Mouse (Mus musculus): Measurements from ENCODE around the gene Hs2st1. TPM values are rescaled to one million over a fixed set of nuclear protein-coding genes. Genes with fewer than 3 reads are reported as not detected.

Gene Hs2st1
- polyA plus RNA-seq, 1 experiment from 2014 or later, result 13.7 TPM

DNA sequence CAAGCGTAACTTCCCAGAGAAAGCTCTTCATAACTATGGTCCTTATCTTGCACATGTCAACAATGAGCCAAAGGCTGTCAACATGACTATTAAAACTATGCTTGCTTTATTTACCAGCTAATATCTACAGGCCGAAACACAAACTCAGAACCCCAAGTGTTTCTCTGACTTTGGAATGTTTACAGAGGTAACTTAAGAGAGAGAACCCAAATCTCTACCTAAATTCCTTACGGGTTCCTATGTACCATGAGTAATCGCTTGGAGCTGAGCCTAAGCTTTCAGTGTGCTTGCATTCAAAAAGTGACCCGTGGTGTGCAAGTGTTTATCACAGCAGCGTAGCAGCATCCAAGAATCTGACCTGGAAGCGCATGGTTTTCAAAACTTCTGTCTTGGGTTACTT is 4.8 kb downstream of the Hs2st1 start:
- Histone ChIP-seq H3K27ac (ENCODE audit: low read depth) (no peak overlapping the region), H3K9me3 (ENCODE audit: control insufficient read depth, low read length) (no peaks in the 10 kb centered on the region), H3K27me3 (replicated peaks; ENCODE audit: control insufficient read depth, insufficient read depth, low read length) (no peaks in the 10 kb centered on the region), H3K4me3 (ENCODE audit: low read depth, low read length) (no peak overlapping the region), H3K9ac (ENCODE audit: low read length) (no peak overlapping the region), H3K36me3 (ENCODE audit: control insufficient read depth, insufficient read depth, low read length) (no peaks in the 10 kb centered on the region), H3K4me1 (replicated peaks; ENCODE audit: control insufficient read depth, insufficient read depth, low read length) (peaks cover 19% of the 10 kb centered on the region), H3K4me2 (ENCODE audit: low read length) (no peak overlapping the region)
- ATAC-seq (replicated peaks; ENCODE audit: low FRiP score, low TSS enrichment, low read depth), result no peak
- no peak for DNase-seq (ENCODE audit: low spot score)
- WGBS, result 70% methylated on average over 7 of the region's 7 CpGs

DNA sequence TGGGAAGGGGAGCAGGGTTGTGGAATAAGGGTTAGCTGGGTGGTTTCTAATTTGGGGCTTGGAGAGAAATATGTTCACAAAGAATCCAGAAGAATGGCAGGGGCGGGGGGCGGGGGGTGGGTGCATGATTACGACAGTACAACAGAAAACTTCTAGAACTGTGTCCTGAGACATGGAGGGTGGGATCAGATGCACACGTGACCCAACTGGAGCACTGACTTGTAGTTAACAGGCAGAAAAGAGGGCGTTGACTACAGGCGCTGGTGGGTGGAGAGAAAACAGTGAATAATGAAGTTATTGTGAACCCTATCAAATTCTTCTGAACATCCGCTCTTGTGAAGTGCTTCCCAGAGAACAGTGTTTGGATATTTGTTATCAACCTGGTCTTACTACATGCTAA is 6.1 kb downstream of the Hs2st1 start:
- Histone ChIP-seq H3K4me3 (ENCODE audit: low read depth, low read length) (no peak overlapping the region), H3K4me2 (ENCODE audit: low read length) (no peak overlapping the region), H3K9me3 (ENCODE audit: control insufficient read depth, low read length) (no peaks in the 10 kb centered on the region), H3K9ac (ENCODE audit: low read length) (no peak overlapping the region), H3K27me3 (replicated peaks; ENCODE audit: control insufficient read depth, insufficient read depth, low read length) (no peaks in the 10 kb centered on the region), H3K36me3 (ENCODE audit: control insufficient read depth, insufficient read depth, low read length) (no peaks in the 10 kb centered on the region), H3K4me1 (replicated peaks; ENCODE audit: control insufficient read depth, insufficient read depth, low read length) (peaks cover 20% of the 10 kb centered on the region), H3K27ac (ENCODE audit: low read depth) (no peak overlapping the region)
- DNase-seq (ENCODE audit: low spot score) (peak; percentile 28), ATAC-seq (replicated peaks; ENCODE audit: low FRiP score, low TSS enrichment, low read depth) (no peak)
- WGBS, result 84% methylated on average over 7 of the region's 7 CpGs

DNA sequence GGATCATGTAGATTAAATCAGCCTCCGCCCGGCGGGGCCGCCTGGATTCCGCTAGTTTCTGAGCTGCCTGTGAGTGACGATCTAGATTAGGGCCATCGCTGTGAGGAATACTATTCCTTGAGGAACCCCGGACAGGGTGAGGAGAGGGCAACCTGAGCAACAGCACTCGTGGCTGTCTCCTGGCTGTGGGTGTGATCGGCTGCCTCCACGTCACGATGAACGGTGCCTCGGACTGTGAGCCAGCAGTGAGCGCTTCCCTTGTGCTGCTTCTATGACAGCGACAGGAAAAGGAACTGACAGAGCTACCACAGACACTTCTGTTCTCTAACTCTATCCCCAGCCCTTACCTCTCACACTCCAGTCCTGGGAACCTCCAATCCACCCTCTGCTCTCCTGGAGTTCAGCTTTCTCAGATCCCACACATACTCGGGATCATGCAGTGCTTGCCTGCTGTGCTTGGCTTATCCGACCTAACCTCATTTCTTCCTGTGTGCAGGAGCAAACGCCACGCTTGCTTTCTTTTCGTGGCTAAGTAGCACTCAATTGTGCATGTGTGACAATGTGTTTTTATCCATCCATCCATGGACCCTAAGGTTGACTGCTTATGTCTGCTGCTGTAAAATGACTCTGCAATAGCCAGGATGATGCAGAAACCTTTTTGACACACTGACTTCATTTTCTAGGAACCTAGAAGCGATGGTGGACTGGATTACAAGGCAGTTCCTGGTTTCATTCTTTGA is 8.3 kb downstream of the Hs2st1 start:
- ATAC-seq (replicated peaks; ENCODE audit: low FRiP score, low TSS enrichment, low read depth) (no peak), DNase-seq (ENCODE audit: low spot score) (peak; percentile 44)
- H3K27ac ChIP-seq (ENCODE audit: low read depth), result no peak overlapping the region
- no peaks in the 10 kb centered on the region for H3K9me3 ChIP-seq (ENCODE audit: control insufficient read depth, low read length)
- H3K27me3 ChIP-seq (replicated peaks; ENCODE audit: control insufficient read depth, insufficient read depth, low read length), result no peaks in the 10 kb centered on the region
- H3K4me1 ChIP-seq (replicated peaks; ENCODE audit: control insufficient read depth, insufficient read depth, low read length), result peaks cover 40% of the 10 kb centered on the region
- no peaks in the 10 kb centered on the region for H3K36me3 ChIP-seq (ENCODE audit: control insufficient read depth, insufficient read depth, low read length)
- 72% methylated on average over 22 of the region's 22 CpGs for WGBS
- H3K9ac ChIP-seq (ENCODE audit: low read length), result no peak overlapping the region
- H3K4me3 ChIP-seq (ENCODE audit: low read depth, low read length), result no peak overlapping the region
- no peak overlapping the region for H3K4me2 ChIP-seq (ENCODE audit: low read length)

DNA sequence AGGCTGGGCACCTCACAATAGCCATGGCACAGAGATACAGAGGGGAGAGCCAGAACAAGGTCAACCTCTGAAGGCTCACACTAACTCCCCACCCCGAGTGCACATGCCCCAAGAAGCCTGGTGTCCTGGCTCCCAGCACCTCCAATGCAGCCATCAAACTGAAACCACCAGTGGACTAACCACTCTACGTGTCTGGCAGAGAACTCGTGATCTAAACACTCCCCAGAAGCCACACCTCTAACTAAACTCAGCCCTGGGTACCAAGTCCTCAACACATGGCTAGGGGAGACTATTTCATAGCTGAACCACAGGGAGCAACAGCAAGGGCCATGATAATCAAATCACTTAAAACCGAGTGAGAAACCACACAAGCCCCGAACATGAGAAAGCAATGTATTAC is 11.7 kb downstream of the Hs2st1 start:
- H3K27ac ChIP-seq (ENCODE audit: low read depth), result no peak overlapping the region
- peak; percentile 49 for DNase-seq (ENCODE audit: low spot score)
- ATAC-seq (replicated peaks; ENCODE audit: low FRiP score, low TSS enrichment, low read depth), result no peak
- no peaks in the 10 kb centered on the region for H3K27me3 ChIP-seq (replicated peaks; ENCODE audit: control insufficient read depth, insufficient read depth, low read length)
- H3K4me1 ChIP-seq (replicated peaks; ENCODE audit: control insufficient read depth, insufficient read depth, low read length), result peaks cover 30% of the 10 kb centered on the region
- H3K4me2 ChIP-seq (ENCODE audit: low read length), result no peak overlapping the region
- no peaks in the 10 kb centered on the region for H3K36me3 ChIP-seq (ENCODE audit: control insufficient read depth, insufficient read depth, low read length)
- H3K9me3 ChIP-seq (ENCODE audit: control insufficient read depth, low read length), result no peaks in the 10 kb centered on the region
- WGBS, result 37% methylated on average over 5 of the region's 5 CpGs
- H3K4me3 ChIP-seq (ENCODE audit: low read depth, low read length), result no peak overlapping the region
- H3K9ac ChIP-seq (ENCODE audit: low read length), result no peak overlapping the region

DNA sequence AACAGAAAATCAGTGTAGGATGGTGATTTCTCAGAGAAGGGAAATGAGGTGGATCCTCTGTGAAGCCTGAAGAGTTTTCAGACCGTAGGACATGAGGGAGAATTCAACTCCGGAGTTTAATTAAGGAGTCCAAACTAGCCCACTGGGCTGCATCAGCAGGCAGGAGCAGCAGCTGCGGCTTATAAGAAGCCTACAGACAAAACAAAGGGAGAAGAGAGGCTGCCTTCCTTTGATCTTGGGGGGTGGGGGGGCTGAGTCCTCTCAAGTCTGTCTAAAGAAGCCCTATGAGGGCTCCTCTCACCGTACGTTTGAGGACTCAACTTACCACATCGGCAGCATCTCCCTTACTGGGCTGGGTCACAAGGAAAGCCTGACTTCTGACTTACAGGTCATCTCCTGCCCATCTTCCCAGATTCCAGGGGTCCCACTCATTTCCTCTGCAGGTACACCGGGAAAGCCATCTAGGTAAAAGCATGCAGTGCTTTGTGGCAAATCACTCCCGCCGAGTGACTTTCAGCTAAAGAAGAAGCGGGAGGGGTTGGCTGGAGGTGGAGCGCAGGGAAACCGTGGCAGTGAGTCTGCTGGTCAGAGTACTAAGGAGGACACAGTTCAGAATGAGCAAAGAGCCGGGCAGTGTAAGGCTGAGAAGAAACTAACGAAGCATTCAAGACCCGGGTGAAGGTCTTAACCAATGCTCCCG is 13.2 kb downstream of the Hs2st1 start:
- Histone ChIP-seq H3K4me2 (ENCODE audit: low read length) (peak overlapping the region; percentile 16), H3K4me1 (replicated peaks; ENCODE audit: control insufficient read depth, insufficient read depth, low read length) (peaks cover 33% of the 10 kb centered on the region), H3K36me3 (ENCODE audit: control insufficient read depth, insufficient read depth, low read length) (no peaks in the 10 kb centered on the region), H3K4me3 (ENCODE audit: low read depth, low read length) (no peak overlapping the region), H3K27ac (ENCODE audit: low read depth) (no peak overlapping the region), H3K9me3 (ENCODE audit: control insufficient read depth, low read length) (no peaks in the 10 kb centered on the region), H3K27me3 (replicated peaks; ENCODE audit: control insufficient read depth, insufficient read depth, low read length) (no peaks in the 10 kb centered on the region), H3K9ac (ENCODE audit: low read length) (no peak overlapping the region)
- DNase-seq (ENCODE audit: low spot score), result peak; percentile 60
- no peak for ATAC-seq (replicated peaks; ENCODE audit: low FRiP score, low TSS enrichment, low read depth)
- WGBS, result 17% methylated on average over 16 of the region's 16 CpGs

DNA sequence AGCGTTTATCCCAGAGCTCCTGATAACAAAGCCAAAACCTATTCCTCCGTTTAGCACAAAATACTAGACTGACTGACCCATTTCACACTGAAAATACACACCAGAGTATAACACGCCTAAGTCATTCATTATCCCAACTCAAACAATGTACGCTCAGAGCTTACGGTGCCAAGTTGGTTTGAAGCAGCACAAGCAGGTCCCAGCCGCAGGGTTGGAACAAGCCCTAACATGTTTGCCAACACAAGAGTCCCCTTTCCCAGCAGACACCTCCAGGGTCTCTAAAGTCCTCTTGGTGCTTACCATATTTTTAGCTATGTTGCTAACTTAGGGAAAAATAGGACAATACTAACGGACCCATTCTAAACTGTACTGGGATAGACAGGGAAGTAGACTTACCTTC is 14.8 kb downstream of the Hs2st1 start:
- no peak overlapping the region for H3K27ac ChIP-seq (ENCODE audit: low read depth)
- no peak overlapping the region for H3K4me2 ChIP-seq (ENCODE audit: low read length)
- no peaks in the 10 kb centered on the region for H3K36me3 ChIP-seq (ENCODE audit: control insufficient read depth, insufficient read depth, low read length)
- DNase-seq (ENCODE audit: low spot score) (peak; percentile 36), ATAC-seq (replicated peaks; ENCODE audit: low FRiP score, low TSS enrichment, low read depth) (no peak)
- WGBS, result 77% methylated on average over 7 of the region's 7 CpGs
- H3K4me1 ChIP-seq (replicated peaks; ENCODE audit: control insufficient read depth, insufficient read depth, low read length), result peaks cover 36% of the 10 kb centered on the region
- H3K4me3 ChIP-seq (ENCODE audit: low read depth, low read length), result no peak overlapping the region
- H3K9ac ChIP-seq (ENCODE audit: low read length), result no peak overlapping the region
- H3K27me3 ChIP-seq (replicated peaks; ENCODE audit: control insufficient read depth, insufficient read depth, low read length), result no peaks in the 10 kb centered on the region
- no peaks in the 10 kb centered on the region for H3K9me3 ChIP-seq (ENCODE audit: control insufficient read depth, low read length)

DNA sequence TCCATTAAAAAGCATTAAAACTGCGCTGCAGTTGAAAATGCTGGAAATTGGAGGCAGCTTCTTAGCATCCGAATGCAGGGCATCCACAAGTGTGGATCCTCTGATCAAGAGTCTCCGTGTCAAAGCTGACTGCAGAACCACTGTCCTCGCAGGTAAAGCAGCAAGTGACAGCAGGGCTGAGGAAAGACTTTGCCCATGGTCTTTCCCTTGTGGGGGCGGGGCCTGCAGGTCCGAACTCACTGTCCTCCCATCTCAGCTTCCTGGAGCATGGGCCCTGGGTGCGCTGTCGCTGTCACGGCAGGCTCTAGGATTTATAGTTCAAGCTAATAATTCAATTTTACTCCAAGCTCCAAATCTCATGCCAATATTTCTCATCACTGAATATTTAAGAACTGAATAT is 15.5 kb downstream of the Hs2st1 start:
- WGBS, result 66% methylated on average over 9 of the region's 9 CpGs
- DNase-seq (ENCODE audit: low spot score), result peak; percentile 45
- H3K4me3 ChIP-seq (ENCODE audit: low read depth, low read length), result no peak overlapping the region
- no peak overlapping the region for H3K27ac ChIP-seq (ENCODE audit: low read depth)
- ATAC-seq (replicated peaks; ENCODE audit: low FRiP score, low TSS enrichment, low read depth), result 0 out of 2 replicates have a peak, but pooled peaks have one; percentile 50
- no peaks in the 10 kb centered on the region for H3K36me3 ChIP-seq (ENCODE audit: control insufficient read depth, insufficient read depth, low read length)
- no peak overlapping the region for H3K4me2 ChIP-seq (ENCODE audit: low read length)
- H3K9ac ChIP-seq (ENCODE audit: low read length), result no peak overlapping the region
- no peaks in the 10 kb centered on the region for H3K27me3 ChIP-seq (replicated peaks; ENCODE audit: control insufficient read depth, insufficient read depth, low read length)
- H3K9me3 ChIP-seq (ENCODE audit: control insufficient read depth, low read length), result no peaks in the 10 kb centered on the region
- H3K4me1 ChIP-seq (replicated peaks; ENCODE audit: control insufficient read depth, insufficient read depth, low read length), result peaks cover 36% of the 10 kb centered on the region

DNA sequence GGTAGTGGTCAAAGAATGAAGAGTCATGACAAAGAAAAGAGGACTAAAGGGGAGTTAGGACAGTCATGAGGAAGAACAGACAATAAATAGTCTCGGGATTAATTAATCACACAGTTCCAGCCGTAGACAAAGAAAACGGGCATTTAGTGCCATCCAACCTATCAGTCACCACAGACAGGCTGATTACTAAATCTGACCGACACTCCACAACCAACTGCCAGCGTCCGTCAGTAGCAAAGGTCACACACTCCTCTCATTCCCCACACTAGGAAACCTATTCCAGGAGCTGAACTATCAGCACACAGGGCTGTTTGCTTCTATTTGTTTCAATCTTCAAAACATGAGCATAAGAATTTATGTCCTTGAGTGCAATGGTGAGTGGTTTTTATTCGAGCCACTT is 16.0 kb downstream of the Hs2st1 start:
- Histone ChIP-seq H3K4me2 (ENCODE audit: low read length) (no peak overlapping the region), H3K9me3 (ENCODE audit: control insufficient read depth, low read length) (no peaks in the 10 kb centered on the region), H3K4me1 (replicated peaks; ENCODE audit: control insufficient read depth, insufficient read depth, low read length) (peaks cover 36% of the 10 kb centered on the region), H3K36me3 (ENCODE audit: control insufficient read depth, insufficient read depth, low read length) (no peaks in the 10 kb centered on the region), H3K27ac (ENCODE audit: low read depth) (no peak overlapping the region), H3K27me3 (replicated peaks; ENCODE audit: control insufficient read depth, insufficient read depth, low read length) (no peaks in the 10 kb centered on the region), H3K9ac (ENCODE audit: low read length) (no peak overlapping the region), H3K4me3 (ENCODE audit: low read depth, low read length) (no peak overlapping the region)
- ATAC-seq (replicated peaks; ENCODE audit: low FRiP score, low TSS enrichment, low read depth), result no peak
- WGBS, result 50% methylated on average over 7 of the region's 7 CpGs
- DNase-seq (ENCODE audit: low spot score), result peak; percentile 31

GRCm38 (mm10) chr3:144551416-144551815 is 18.6 kb downstream of the Hs2st1 start:
- WGBS, result 33% methylated on average over 4 of the region's 4 CpGs
- peaks cover 13% of the 10 kb centered on the region for H3K4me1 ChIP-seq (replicated peaks; ENCODE audit: control insufficient read depth, insufficient read depth, low read length)
- H3K9ac ChIP-seq (ENCODE audit: low read length), result no peak overlapping the region
- no peaks in the 10 kb centered on the region for H3K27me3 ChIP-seq (replicated peaks; ENCODE audit: control insufficient read depth, insufficient read depth, low read length)
- H3K27ac ChIP-seq (ENCODE audit: low read depth), result no peak overlapping the region
- no peaks in the 10 kb centered on the region for H3K36me3 ChIP-seq (ENCODE audit: control insufficient read depth, insufficient read depth, low read length)
- H3K9me3 ChIP-seq (ENCODE audit: control insufficient read depth, low read length), result no peaks in the 10 kb centered on the region
- DNase-seq (ENCODE audit: low spot score) (peak; percentile 47), ATAC-seq (replicated peaks; ENCODE audit: low FRiP score, low TSS enrichment, low read depth) (no peak)
- H3K4me3 ChIP-seq (ENCODE audit: low read depth, low read length), result no peak overlapping the region
- H3K4me2 ChIP-seq (ENCODE audit: low read length), result no peak overlapping the region

Measured in intestine, embryonic 14.5 days (tissue).